Mouse (Mus musculus): ENCODE measurements at regions not wholly inside any gene's neighbourhood (a gene's known extent, or its start where the extent isn't known, plus 50 kb on each side); places are given as distances from the start of the nearest gene placed in this dataset.

- Histone ChIP-seq H3K36me3 (ENCODE audit: insufficient read depth, low read length) (no peaks in the 10 kb centered on the region), H3K27ac (ENCODE audit: low read length) (no peak overlapping the region), H3K9ac (replicated peaks; ENCODE audit: low read length) (no peak overlapping the region), H3K27me3 (ENCODE audit: insufficient read depth, low read length) (peaks cover 5% of the 10 kb centered on the region; the same call in 1 of the 2 replicates), H3K9me3 (ENCODE audit: low read length) (peaks cover 3% of the 10 kb centered on the region; the same call in 1 of the 2 replicates), H3K4me2 (replicated peaks; ENCODE audit: low read depth, low read length) (no peak overlapping the region), H3K4me3 (ENCODE audit: low read length) (no peak overlapping the region), H3K4me1 (ENCODE audit: insufficient read depth, low read length) (0 out of 2 replicates have a peak, but pooled peaks cover 6% of the 10 kb centered on the region)
- 78% methylated on average over 4 of the region's 4 CpGs for WGBS
- ATAC-seq (ENCODE audit: low FRiP score, low TSS enrichment) = no peak
These were observed 86.6 kb downstream of the Rplp1 start for GRCm38 (mm10) chr9:61827721-61828120.

DNA sequence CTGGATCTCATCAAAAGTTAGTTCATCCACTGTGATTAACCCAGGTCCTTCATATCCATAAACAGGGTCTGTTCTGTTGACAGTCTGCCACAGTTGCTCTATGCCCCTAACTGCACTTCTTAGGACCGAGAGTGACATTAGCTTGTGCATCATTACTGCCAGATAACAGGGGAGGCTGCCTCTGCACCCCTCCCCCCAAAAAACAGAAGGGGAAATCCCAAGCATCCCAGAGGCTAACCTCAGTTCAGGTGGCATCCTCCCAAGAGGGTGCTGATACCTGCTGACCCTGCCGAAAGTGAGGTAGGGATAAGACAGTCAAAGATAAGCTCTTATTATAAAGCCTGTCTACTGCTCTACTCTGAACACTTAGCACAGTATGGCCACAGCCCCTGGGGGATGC lies 87.3 kb downstream of the Rplp1 start:
- no peak overlapping the region for H3K4me2 ChIP-seq (replicated peaks; ENCODE audit: low read depth, low read length)

GRCm38 (mm10) chr9:61826415-61826814 lies 87.9 kb downstream of the Rplp1 start:
- H3K36me3 ChIP-seq (ENCODE audit: insufficient read depth, low read length) = no peaks in the 10 kb centered on the region
- H3K27me3 ChIP-seq (ENCODE audit: insufficient read depth, low read length) = peaks cover 5% of the 10 kb centered on the region; the same call in 1 of the 2 replicates
- no peak overlapping the region for H3K4me3 ChIP-seq (ENCODE audit: low read length)
- 0 out of 2 replicates have a peak, but pooled peaks cover 6% of the 10 kb centered on the region for H3K4me1 ChIP-seq (ENCODE audit: insufficient read depth, low read length)
- H3K4me2 ChIP-seq (replicated peaks; ENCODE audit: low read depth, low read length) = no peak overlapping the region
- 56% methylated on average over 3 of the region's 3 CpGs for WGBS
- no peak overlapping the region for H3K27ac ChIP-seq (ENCODE audit: low read length)
- peaks cover 3% of the 10 kb centered on the region; the same call in 1 of the 2 replicates for H3K9me3 ChIP-seq (ENCODE audit: low read length)
- ATAC-seq (ENCODE audit: low FRiP score, low TSS enrichment) = no peak
- no peak overlapping the region for H3K9ac ChIP-seq (replicated peaks; ENCODE audit: low read length)

More for the DNA sequence above, 87.3 kb downstream of the Rplp1 start:
- no peaks in the 10 kb centered on the region for H3K36me3 ChIP-seq (ENCODE audit: insufficient read depth, low read length)
- peaks cover 3% of the 10 kb centered on the region; the same call in 1 of the 2 replicates for H3K9me3 ChIP-seq (ENCODE audit: low read length)
- 76% methylated on average over 2 of the region's 2 CpGs for WGBS
- no peak overlapping the region for H3K9ac ChIP-seq (replicated peaks; ENCODE audit: low read length)
- no peak for ATAC-seq (ENCODE audit: low FRiP score, low TSS enrichment)
- H3K4me1 ChIP-seq (ENCODE audit: insufficient read depth, low read length) = 0 out of 2 replicates have a peak, but pooled peaks cover 6% of the 10 kb centered on the region
- no peak overlapping the region for H3K4me3 ChIP-seq (ENCODE audit: low read length)
- H3K27me3 ChIP-seq (ENCODE audit: insufficient read depth, low read length) = peaks cover 5% of the 10 kb centered on the region; the same call in 1 of the 2 replicates
- H3K27ac ChIP-seq (ENCODE audit: low read length) = no peak overlapping the region

DNA sequence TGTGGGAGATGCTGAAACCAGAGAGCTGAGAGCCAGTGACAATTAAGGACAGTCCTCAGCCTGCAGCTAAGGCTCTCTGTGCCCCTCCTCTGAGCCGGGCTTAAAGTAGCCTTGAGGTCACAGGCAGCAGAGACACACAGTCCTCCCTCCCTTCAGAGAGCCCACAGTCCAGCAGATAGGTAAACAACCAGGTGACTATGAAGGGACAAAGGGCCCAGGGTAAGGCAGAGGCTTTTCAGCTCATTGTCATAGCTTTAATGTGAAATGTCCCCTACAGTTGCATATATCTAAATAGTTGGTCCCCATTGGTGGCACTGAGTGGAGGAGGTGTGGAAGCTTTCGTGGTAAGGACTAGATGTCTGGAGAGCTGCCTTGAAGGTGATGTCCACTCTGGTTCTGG lies 88.5 kb downstream of the Rplp1 start:
- no peak overlapping the region for H3K4me2 ChIP-seq (replicated peaks; ENCODE audit: low read depth, low read length)
- no peak overlapping the region for H3K9ac ChIP-seq (replicated peaks; ENCODE audit: low read length)
- no peak for ATAC-seq (ENCODE audit: low FRiP score, low TSS enrichment)
- H3K4me1 ChIP-seq (ENCODE audit: insufficient read depth, low read length) = 0 out of 2 replicates have a peak, but pooled peaks cover 6% of the 10 kb centered on the region
- 48% methylated on average over 2 of the region's 2 CpGs for WGBS
- no peak overlapping the region for H3K27ac ChIP-seq (ENCODE audit: low read length)
- peaks cover 5% of the 10 kb centered on the region; the same call in 1 of the 2 replicates for H3K27me3 ChIP-seq (ENCODE audit: insufficient read depth, low read length)
- no peak overlapping the region for H3K4me3 ChIP-seq (ENCODE audit: low read length)
- H3K9me3 ChIP-seq (ENCODE audit: low read length) = peaks cover 3% of the 10 kb centered on the region; the same call in 1 of the 2 replicates
- no peaks in the 10 kb centered on the region for H3K36me3 ChIP-seq (ENCODE audit: insufficient read depth, low read length)

- Histone ChIP-seq H3K9me3 (ENCODE audit: low read length) (no peaks in the 10 kb centered on the region), H3K27ac (ENCODE audit: low read length) (no peak overlapping the region), H3K27me3 (ENCODE audit: insufficient read depth, low read length) (0 out of 2 replicates have a peak, but pooled peaks cover 4% of the 10 kb centered on the region), H3K4me2 (replicated peaks; ENCODE audit: low read depth, low read length) (no peak overlapping the region), H3K4me1 (ENCODE audit: insufficient read depth, low read length) (0 out of 2 replicates have a peak, but pooled peaks cover 7% of the 10 kb centered on the region), H3K9ac (replicated peaks; ENCODE audit: low read length) (no peak overlapping the region), H3K36me3 (ENCODE audit: insufficient read depth, low read length) (no peaks in the 10 kb centered on the region), H3K4me3 (ENCODE audit: low read length) (no peak overlapping the region)
- no peak for ATAC-seq (ENCODE audit: low FRiP score, low TSS enrichment)
- WGBS = 39% methylated on average over 1 of the region's 1 CpGs
These were observed 94.5 kb downstream of the Rplp1 start for GRCm38 (mm10) chr9:61819836-61820235.

- WGBS = 84% methylated on average over 11 of the region's 11 CpGs
- no peak for ATAC-seq (ENCODE audit: low FRiP score, low TSS enrichment)
- 0 out of 2 replicates have a peak, but pooled peaks cover 7% of the 10 kb centered on the region for H3K4me1 ChIP-seq (ENCODE audit: insufficient read depth, low read length)
- H3K36me3 ChIP-seq (ENCODE audit: insufficient read depth, low read length) = no peaks in the 10 kb centered on the region
- no peak overlapping the region for H3K4me3 ChIP-seq (ENCODE audit: low read length)
- H3K27ac ChIP-seq (ENCODE audit: low read length) = no peak overlapping the region
- no peaks in the 10 kb centered on the region for H3K9me3 ChIP-seq (ENCODE audit: low read length)
- 0 out of 2 replicates have a peak, but pooled peaks cover 4% of the 10 kb centered on the region for H3K27me3 ChIP-seq (ENCODE audit: insufficient read depth, low read length)
- H3K9ac ChIP-seq (replicated peaks; ENCODE audit: low read length) = no peak overlapping the region
- H3K4me2 ChIP-seq (replicated peaks; ENCODE audit: low read depth, low read length) = no peak overlapping the region
These were observed 97.7 kb downstream of the Rplp1 start for GRCm38 (mm10) chr9:61816589-61817179.

DNA sequence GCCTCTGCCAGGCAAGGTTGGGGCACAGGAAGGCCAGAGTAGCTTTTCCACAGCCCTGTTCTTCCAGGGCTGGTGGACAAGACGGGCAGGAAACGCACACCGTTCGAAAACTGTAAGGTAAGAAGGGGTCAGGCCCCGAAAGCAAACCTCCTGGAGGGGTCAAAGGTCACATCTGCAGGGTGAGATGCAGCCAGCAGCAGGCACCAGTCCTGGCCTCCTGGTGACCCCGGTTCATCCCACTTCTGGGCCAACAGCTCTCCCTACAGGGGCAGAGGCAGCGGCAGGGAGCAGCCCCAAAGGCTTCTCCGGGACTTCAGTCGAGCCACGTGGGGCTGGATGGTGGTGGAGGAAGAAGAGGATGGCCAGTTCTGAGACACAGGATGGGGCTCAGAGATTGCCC lies 98.3 kb downstream of the Rplp1 start:
- 23% methylated on average over 10 of the region's 10 CpGs for WGBS
- H3K9me3 ChIP-seq (ENCODE audit: low read length) = no peaks in the 10 kb centered on the region
- 0 out of 2 replicates have a peak, but pooled peaks cover 7% of the 10 kb centered on the region for H3K4me1 ChIP-seq (ENCODE audit: insufficient read depth, low read length)
- H3K4me2 ChIP-seq (replicated peaks; ENCODE audit: low read depth, low read length) = no peak overlapping the region
- 0 out of 2 replicates have a peak, but pooled peaks cover 4% of the 10 kb centered on the region for H3K27me3 ChIP-seq (ENCODE audit: insufficient read depth, low read length)
- ATAC-seq (ENCODE audit: low FRiP score, low TSS enrichment) = no peak
- H3K27ac ChIP-seq (ENCODE audit: low read length) = no peak overlapping the region
- H3K4me3 ChIP-seq (ENCODE audit: low read length) = no peak overlapping the region
- no peaks in the 10 kb centered on the region for H3K36me3 ChIP-seq (ENCODE audit: insufficient read depth, low read length)
- no peak overlapping the region for H3K9ac ChIP-seq (replicated peaks; ENCODE audit: low read length)

GRCm38 (mm10) chr9:61813291-61813690 lies 101.1 kb downstream of the Rplp1 start:
- Histone ChIP-seq H3K9me3 (ENCODE audit: low read length) (no peaks in the 10 kb centered on the region), H3K27me3 (ENCODE audit: insufficient read depth, low read length) (0 out of 2 replicates have a peak, but pooled peaks cover 4% of the 10 kb centered on the region), H3K27ac (ENCODE audit: low read length) (no peak overlapping the region), H3K9ac (replicated peaks; ENCODE audit: low read length) (no peak overlapping the region), H3K4me3 (ENCODE audit: low read length) (no peak overlapping the region), H3K4me2 (replicated peaks; ENCODE audit: low read depth, low read length) (no peak overlapping the region), H3K4me1 (ENCODE audit: insufficient read depth, low read length) (0 out of 2 replicates have a peak, but pooled peaks cover 7% of the 10 kb centered on the region), H3K36me3 (ENCODE audit: insufficient read depth, low read length) (no peaks in the 10 kb centered on the region)
- WGBS = 85% methylated on average over 3 of the region's 3 CpGs
- ATAC-seq (ENCODE audit: low FRiP score, low TSS enrichment) = no peak

- WGBS = 77% methylated on average over 9 of the region's 9 CpGs
- Histone ChIP-seq H3K4me2 (replicated peaks; ENCODE audit: low read depth, low read length) (no peak overlapping the region), H3K4me1 (ENCODE audit: insufficient read depth, low read length) (0 out of 2 replicates have a peak, but pooled peaks cover 7% of the 10 kb centered on the region), H3K27me3 (ENCODE audit: insufficient read depth, low read length) (0 out of 2 replicates have a peak, but pooled peaks cover 3% of the 10 kb centered on the region), H3K4me3 (ENCODE audit: low read length) (no peak overlapping the region), H3K27ac (ENCODE audit: low read length) (no peak overlapping the region), H3K9me3 (ENCODE audit: low read length) (no peaks in the 10 kb centered on the region), H3K36me3 (ENCODE audit: insufficient read depth, low read length) (no peaks in the 10 kb centered on the region), H3K9ac (replicated peaks; ENCODE audit: low read length) (no peak overlapping the region)
- peak; percentile 74; the same call in 1 of the 2 replicates for ATAC-seq (ENCODE audit: low FRiP score, low TSS enrichment)
These were observed 102.0 kb downstream of the Rplp1 start for GRCm38 (mm10) chr9:61812315-61812714.

DNA sequence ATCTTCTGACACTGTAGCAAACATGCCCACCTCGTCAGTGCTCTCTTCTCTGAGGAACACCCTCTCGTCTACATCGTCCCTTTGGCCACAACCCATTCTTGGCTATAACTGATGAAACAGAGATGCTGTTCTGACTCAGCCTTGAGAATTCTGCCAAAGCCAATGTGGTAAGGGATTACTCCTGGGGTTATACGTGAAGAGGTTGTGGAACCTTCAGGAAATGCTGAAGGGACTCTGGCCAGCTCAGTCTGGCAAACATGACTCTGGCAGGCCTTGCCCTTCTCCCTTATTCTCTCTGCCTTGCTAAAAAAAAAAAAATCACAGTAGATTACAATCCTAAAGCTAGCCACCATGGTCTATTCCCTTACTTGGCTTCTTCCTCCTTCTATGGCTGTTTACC lies 103.9 kb downstream of the Rplp1 start:
- no peaks in the 10 kb centered on the region for H3K36me3 ChIP-seq (ENCODE audit: insufficient read depth, low read length)
- no peaks in the 10 kb centered on the region for H3K9me3 ChIP-seq (ENCODE audit: low read length)
- WGBS = 89% methylated on average over 4 of the region's 4 CpGs
- ATAC-seq (ENCODE audit: low FRiP score, low TSS enrichment) = no peak
- no peaks in the 10 kb centered on the region for H3K27me3 ChIP-seq (ENCODE audit: insufficient read depth, low read length)
- H3K4me3 ChIP-seq (ENCODE audit: low read length) = no peak overlapping the region
- H3K4me2 ChIP-seq (replicated peaks; ENCODE audit: low read depth, low read length) = no peak overlapping the region
- no peak overlapping the region for H3K9ac ChIP-seq (replicated peaks; ENCODE audit: low read length)
- H3K4me1 ChIP-seq (ENCODE audit: insufficient read depth, low read length) = no peaks in the 10 kb centered on the region
- H3K27ac ChIP-seq (ENCODE audit: low read length) = no peak overlapping the region
